Mouse (Mus musculus): Measurements from ENCODE around the gene Inpp4a. TPM values are rescaled to one million over a fixed set of nuclear protein-coding genes. Genes with fewer than 3 reads are reported as not detected.

Inpp4a gene
- polyA plus RNA-seq, 1 experiment from 2014 or later, result 19.5 TPM

Other genes with a start within 250 kb of the Inpp4a start
- not detected in 2 replicates for gene Cnga3, start 85.4 kb upstream of the Inpp4a start, polyA plus RNA-seq (2016; fragmentation: Nextera tagmentation; extraction: Ambion mirVana)
- gene Coa5, start 130.2 kb downstream of the Inpp4a start, polyA plus RNA-seq (2016; fragmentation: Nextera tagmentation; extraction: Ambion mirVana), result 49.5 and 52.7 TPM in 2 replicates
- gene Unc50, start 130.3 kb downstream of the Inpp4a start, polyA plus RNA-seq (2016; fragmentation: Nextera tagmentation; extraction: Ambion mirVana), result 115 and 117 TPM in 2 replicates
- 4.3 and 7.4 TPM in 2 replicates for gene Mgat4a, start 241.2 kb downstream of the Inpp4a start, polyA plus RNA-seq (2016; fragmentation: Nextera tagmentation; extraction: Ambion mirVana)